In genomic region chr7:83652498-83652897, GRCm38 (mm10) we compare ENCODE assay signal across 24 mouse cellular contexts. TPM values are rescaled to one million over a fixed set of nuclear protein-coding genes. Genes with fewer than 3 reads are reported as not detected.
DNase-seq lines count a peak whose midpoint lies in the region; ATAC-seq and TF ChIP-seq lines count a peak whose summit lies in the region.
"Had no signal": no experiment of that assay in that cellular context is flagged by ENCODE, and none has a peak within 500 bp of the region (broad histone marks: within the 10 kb centered on the region; RNA-seq: fewer than 3 reads in every experiment).

No protein-coding gene starts in this region.

- 0 out of 2 replicates have a peak, but pooled peaks cover 6% of the 10 kb centered on the region for H3K4me1 ChIP-seq in intestine, postnatal 0 days (replicated peaks; ENCODE audit: control insufficient read depth, insufficient read depth, low read length)
- peaks cover 3% of the 10 kb centered on the region; the same call in 1 of the 2 replicates for H3K4me1 ChIP-seq in intestine, embryonic 15.5 days (replicated peaks)
- H3K4me1 ChIP-seq in thymus, adult 2 months (replicated peaks; ENCODE audit: control insufficient read depth, insufficient read depth, low read length): peaks cover 41% of the 10 kb centered on the region
- no peaks in the 10 kb centered on the region for H3K4me1 ChIP-seq in liver, embryonic 16.5 days (ENCODE audit: control insufficient read depth, low read depth, low read length)
- no peaks in the 10 kb centered on the region for H3K4me1 ChIP-seq in forebrain, embryonic 14.5 days (ENCODE audit: control insufficient read depth, insufficient read depth, low read length)
- H3K4me1 ChIP-seq: forebrain, embryonic 15.5 days; heart, embryonic 13.5 days; midbrain, embryonic 10.5 days had no signal

- no peaks in the 10 kb centered on the region for H3K27me3 ChIP-seq in intestine, postnatal 0 days (replicated peaks; ENCODE audit: control insufficient read depth, insufficient read depth, low read length)
- H3K27me3 ChIP-seq in intestine, embryonic 15.5 days (replicated peaks): no peaks in the 10 kb centered on the region
- no peaks in the 10 kb centered on the region for H3K27me3 ChIP-seq in thymus, adult 2 months (ENCODE audit: control insufficient read depth, insufficient read depth, low read length)
- no peaks in the 10 kb centered on the region for H3K27me3 ChIP-seq in liver, embryonic 16.5 days (ENCODE audit: control insufficient read depth, insufficient read depth, low read depth, low read length)
- H3K27me3 ChIP-seq in forebrain, embryonic 14.5 days (replicated peaks; ENCODE audit: control insufficient read depth, insufficient read depth, low read length): no peaks in the 10 kb centered on the region
- H3K27me3 ChIP-seq: embryonic facial prominence, embryonic 15.5 days; forebrain, embryonic 15.5 days; heart, embryonic 13.5 days; limb, embryonic 12.5 days had no signal

- no peak for TF ChIP-seq POLR2A in thymus, adult 2 months (IDR thresholded peaks at IDR 0.05; ENCODE audit: control insufficient read depth, extremely low read depth, insufficient read depth, low read length, poor library complexity)

- H3K36me3 ChIP-seq in intestine, postnatal 0 days (ENCODE audit: control insufficient read depth, insufficient read depth): no peaks in the 10 kb centered on the region
- H3K36me3 ChIP-seq in intestine, embryonic 15.5 days: no peaks in the 10 kb centered on the region
- H3K36me3 ChIP-seq in thymus, adult 2 months (ENCODE audit: control insufficient read depth, insufficient read depth, low read length): peaks cover 54% of the 10 kb centered on the region
- no peaks in the 10 kb centered on the region for H3K36me3 ChIP-seq in liver, embryonic 16.5 days (ENCODE audit: control insufficient read depth, insufficient read depth)
- no peaks in the 10 kb centered on the region for H3K36me3 ChIP-seq in forebrain, embryonic 14.5 days (ENCODE audit: control insufficient read depth, insufficient read depth, low read length)
- H3K36me3 ChIP-seq: embryonic facial prominence, embryonic 15.5 days; forebrain, embryonic 15.5 days; heart, embryonic 13.5 days; limb, embryonic 12.5 days; midbrain, embryonic 10.5 days had no signal

- WGBS in intestine, postnatal 0 days: 86% methylated on average over 5 of the region's 5 CpGs
- 87% methylated on average over 5 of the region's 5 CpGs for WGBS in intestine, embryonic 15.5 days
- 31% methylated on average over 5 of the region's 5 CpGs for WGBS in thymus, adult 2 months
- WGBS in liver, embryonic 16.5 days (ENCODE audit: insufficient replicate concordance): 60% methylated on average over 5 of the region's 5 CpGs
- WGBS in forebrain, embryonic 14.5 days: 74% methylated on average over 5 of the region's 5 CpGs

- H3K9ac ChIP-seq in intestine, postnatal 0 days (ENCODE audit: low read depth, low read length): no peak overlapping the region
- no peak overlapping the region for H3K9ac ChIP-seq in intestine, embryonic 15.5 days
- H3K9ac ChIP-seq in liver, embryonic 16.5 days (ENCODE audit: low read depth, low read length): no peak overlapping the region
- no peak overlapping the region for H3K9ac ChIP-seq in forebrain, embryonic 14.5 days (ENCODE audit: low read length)
- H3K9ac ChIP-seq: embryonic facial prominence, embryonic 15.5 days; forebrain, embryonic 15.5 days; heart, embryonic 13.5 days; hindbrain, embryonic 14.5 days; limb, embryonic 12.5 days; liver, embryonic 14.5 days had no signal

- no peak overlapping the region for H3K4me3 ChIP-seq in intestine, postnatal 0 days (ENCODE audit: low read depth, low read length)
- H3K4me3 ChIP-seq in intestine, embryonic 15.5 days (replicated peaks): no peak overlapping the region
- H3K4me3 ChIP-seq in thymus, adult 2 months (ENCODE audit: control insufficient read depth, insufficient read depth, low read length): peak overlapping the region; percentile 63
- no peak overlapping the region for H3K4me3 ChIP-seq in liver, embryonic 16.5 days (ENCODE audit: low read depth, low read length)
- H3K4me3 ChIP-seq in forebrain, embryonic 14.5 days (ENCODE audit: low read depth, low read length): no peak overlapping the region
- H3K4me3 ChIP-seq: embryonic facial prominence, embryonic 15.5 days; forebrain, embryonic 15.5 days; heart, embryonic 13.5 days; layer of hippocampus, adult 2 months; limb, embryonic 12.5 days; midbrain, embryonic 10.5 days had no signal

- TF ChIP-seq CTCF in intestine, postnatal 0 days (IDR thresholded peaks at IDR 0.05; ENCODE audit: low read depth): 0 out of 2 replicates have a peak, but pooled peaks have one; percentile 11
- no peak; the same call in 1 of the 2 replicates for TF ChIP-seq CTCF in thymus, adult 2 months (IDR thresholded peaks at IDR 0.05; ENCODE audit: borderline replicate concordance, control insufficient read depth, extremely low read depth, insufficient read depth, low read length, poor library complexity)

- H3K27ac ChIP-seq in intestine, postnatal 0 days (ENCODE audit: low read depth, low read length): no peak overlapping the region
- no peak overlapping the region for H3K27ac ChIP-seq in intestine, embryonic 15.5 days
- peak overlapping the region; percentile 40; the same call in 1 of the 2 replicates for H3K27ac ChIP-seq in thymus, adult 2 months (ENCODE audit: control insufficient read depth, insufficient read depth, low read length)
- H3K27ac ChIP-seq in liver, embryonic 16.5 days (ENCODE audit: low read length): no peak overlapping the region
- no peak overlapping the region for H3K27ac ChIP-seq in forebrain, embryonic 14.5 days (ENCODE audit: low read depth, low read length)
- H3K27ac ChIP-seq: embryonic facial prominence, embryonic 15.5 days; forebrain, embryonic 15.5 days; heart, embryonic 13.5 days; hindbrain, embryonic 14.5 days; layer of hippocampus, adult 2 months; limb, embryonic 12.5 days; liver, embryonic 14.5 days; midbrain, embryonic 10.5 days had no signal

- no peak for ATAC-seq in intestine, postnatal 0 days
- ATAC-seq in intestine, embryonic 15.5 days: no peak
- ATAC-seq in liver, embryonic 16.5 days (ENCODE audit: low read depth): no peak
- no peak for ATAC-seq in forebrain, embryonic 14.5 days
- ATAC-seq: forebrain, embryonic 15.5 days; inflammation-experienced regulatory T-cells, adult 6 months had no signal

- no peaks in the 10 kb centered on the region for H3K9me3 ChIP-seq in intestine, postnatal 0 days (ENCODE audit: control insufficient read depth)
- H3K9me3 ChIP-seq in intestine, embryonic 15.5 days: no peaks in the 10 kb centered on the region
- no peaks in the 10 kb centered on the region for H3K9me3 ChIP-seq in liver, embryonic 16.5 days (replicated peaks; ENCODE audit: control insufficient read depth, low read length)
- H3K9me3 ChIP-seq in forebrain, embryonic 14.5 days (replicated peaks; ENCODE audit: control insufficient read depth, low read length): no peaks in the 10 kb centered on the region
- H3K9me3 ChIP-seq: embryonic facial prominence, embryonic 15.5 days; forebrain, embryonic 15.5 days; heart, embryonic 13.5 days; limb, embryonic 12.5 days; midbrain, embryonic 10.5 days had no signal

- no peak overlapping the region for H3K4me2 ChIP-seq in intestine, postnatal 0 days (replicated peaks; ENCODE audit: low read depth)
- no peak overlapping the region for H3K4me2 ChIP-seq in intestine, embryonic 15.5 days (replicated peaks)
- H3K4me2 ChIP-seq in liver, embryonic 16.5 days (ENCODE audit: low read depth, low read length): peak overlapping the region; percentile 7; the same call in 1 of the 2 replicates
- no peak overlapping the region for H3K4me2 ChIP-seq in forebrain, embryonic 14.5 days (ENCODE audit: low read length)
- H3K4me2 ChIP-seq: embryonic facial prominence, embryonic 15.5 days; forebrain, embryonic 15.5 days; heart, embryonic 13.5 days; hindbrain, embryonic 14.5 days; limb, embryonic 12.5 days had no signal

- no peak for DNase-seq in thymus, adult 2 months
- DNase-seq in thymus, adult 18-20 months: no peak
- DNase-seq in testis, postnatal 10 days (ENCODE audit: low spot score): no peak
- no peak for DNase-seq in forebrain, embryonic 14.5 days (ENCODE audit: low spot score)
- DNase-seq: adrenal gland, postnatal 14 days; cerebellum, adult 9-10 months; gastrocnemius, postnatal 14 days; heart, adult 18-20 months; heart, postnatal 36 days; kidney, adult 8-10 months; kidney, postnatal 14 days; lung, postnatal 10 days had no signal

RNA-seq across cellular contexts. Expression of gene Stard5, which starts 20.7 kb away (rescaled TPM):
- 67.6 and 73.2 TPM in 2 replicates for polyA plus RNA-seq in intestine, postnatal 0 days (2015; fragmentation: Nextera tagmentation; extraction: Ambion mirVana)
- polyA plus RNA-seq in intestine, embryonic 15.5 days (2015; fragmentation: Nextera tagmentation; extraction: Ambion mirVana): 50.5 and 52.3 TPM in 2 replicates
- polyA plus RNA-seq in thymus, adult 2 months (2012; rRNA removed): 15.8 and 17.8 TPM in 2 replicates
- 19.2 and 25.3 TPM in 2 replicates for polyA plus RNA-seq in liver, embryonic 16.5 days (2015; fragmentation: Nextera tagmentation; extraction: Ambion mirVana)
- 7.7 and 8.1 TPM in 2 replicates for polyA plus RNA-seq in forebrain, embryonic 14.5 days (2014; fragmentation: Nextera tagmentation; extraction: Ambion mirVana)
